ENCODE assay signal across 11 mouse cellular contexts in the genomic region with DNA sequence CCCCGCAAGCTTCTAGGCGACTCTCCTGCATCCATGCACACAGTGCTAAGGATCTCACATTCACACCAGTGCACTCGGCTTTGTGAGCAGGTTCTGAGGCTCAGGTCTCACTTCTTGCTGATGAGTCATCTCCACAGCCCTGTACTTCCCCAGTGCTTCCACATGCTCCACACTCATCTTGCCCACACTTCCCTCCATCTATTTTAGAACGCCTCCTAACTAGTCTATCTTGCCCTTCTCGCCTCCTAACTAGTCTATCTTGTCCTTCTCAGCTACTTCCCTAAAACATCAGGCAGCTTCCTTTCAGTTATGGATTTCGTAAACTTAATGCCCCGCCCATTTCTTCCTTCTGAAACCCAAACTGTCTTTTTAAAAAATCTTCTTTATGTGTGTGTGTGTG. TPM values are rescaled to one million over a fixed set of nuclear protein-coding genes. Genes with fewer than 3 reads are reported as not detected.
DNase-seq lines count a peak whose midpoint lies in the region; ATAC-seq lines count a peak whose summit lies in the region.
"Had no signal": no experiment of that assay in that cellular context is flagged by ENCODE, and none has a peak within 500 bp of the region (broad histone marks: within the 10 kb centered on the region; RNA-seq: fewer than 3 reads in every experiment).

No protein-coding gene starts in this region.

- no peak for ATAC-seq in heart, embryonic 11.5 days (replicated peaks; ENCODE audit: insufficient number of reproducible peaks, low FRiP score, low TSS enrichment)
- no peak for ATAC-seq in liver, embryonic 15.5 days (ENCODE audit: insufficient read depth)

- 77% methylated on average over 7 of the region's 7 CpGs for WGBS in heart, embryonic 10.5 days
- 81% methylated on average over 7 of the region's 7 CpGs for WGBS in heart, embryonic 11.5 days (ENCODE audit: insufficient replicate concordance)
- 45% methylated on average over 7 of the region's 7 CpGs for WGBS in liver, embryonic 15.5 days (ENCODE audit: insufficient replicate concordance)

- H3K4me1 ChIP-seq in heart, embryonic 10.5 days: peaks cover 14% of the 10 kb centered on the region; the same call in 1 of the 2 replicates
- peaks cover 8% of the 10 kb centered on the region; the same call in 1 of the 2 replicates for H3K4me1 ChIP-seq in heart, embryonic 11.5 days (ENCODE audit: control insufficient read depth, insufficient read depth, low read length)
- H3K4me1 ChIP-seq in brown adipose tissue, adult 24 weeks (ENCODE audit: control insufficient read depth, insufficient read depth, insufficient read length, low read length): no peaks in the 10 kb centered on the region
- H3K4me1 ChIP-seq in liver, embryonic 15.5 days (replicated peaks): peaks cover 98% of the 10 kb centered on the region
- H3K4me1 ChIP-seq: limb, embryonic 13.5 days had no signal

- no peaks in the 10 kb centered on the region for H3K36me3 ChIP-seq in heart, embryonic 10.5 days
- H3K36me3 ChIP-seq in heart, embryonic 11.5 days (ENCODE audit: control insufficient read depth, insufficient read depth, low read length): no peaks in the 10 kb centered on the region
- H3K36me3 ChIP-seq in liver, embryonic 15.5 days (replicated peaks): peaks cover 46% of the 10 kb centered on the region
- H3K36me3 ChIP-seq: limb, embryonic 13.5 days had no signal

- H3K4me3 ChIP-seq in heart, embryonic 10.5 days: no peak overlapping the region
- H3K4me3 ChIP-seq in heart, embryonic 11.5 days (ENCODE audit: low read depth, low read length): no peak overlapping the region
- H3K4me3 ChIP-seq in brown adipose tissue, adult 24 weeks (ENCODE audit: insufficient read depth, low read depth, low read length): no peak overlapping the region
- no peak overlapping the region for H3K4me3 ChIP-seq in liver, embryonic 15.5 days (replicated peaks)
- H3K4me3 ChIP-seq: limb, embryonic 13.5 days had no signal

- H3K27me3 ChIP-seq in heart, embryonic 10.5 days (ENCODE audit: insufficient read depth, poor library complexity, severe bottlenecking): no peaks in the 10 kb centered on the region
- no peaks in the 10 kb centered on the region for H3K27me3 ChIP-seq in heart, embryonic 11.5 days (ENCODE audit: control insufficient read depth, insufficient read depth, low read length)
- H3K27me3 ChIP-seq in liver, embryonic 15.5 days: no peaks in the 10 kb centered on the region
- H3K27me3 ChIP-seq: limb, embryonic 13.5 days had no signal

- H3K4me2 ChIP-seq in heart, embryonic 11.5 days: no peak overlapping the region
- H3K4me2 ChIP-seq in liver, embryonic 15.5 days: peak overlapping the region; percentile 32
- H3K4me2 ChIP-seq: limb, embryonic 13.5 days had no signal

- H3K9ac ChIP-seq in heart, embryonic 11.5 days (ENCODE audit: low read depth, low read length): no peak overlapping the region
- peak overlapping the region; percentile 25; the same call in 1 of the 2 replicates for H3K9ac ChIP-seq in liver, embryonic 15.5 days
- H3K9ac ChIP-seq: limb, embryonic 13.5 days had no signal

- no peak overlapping the region for H3K27ac ChIP-seq in heart, embryonic 10.5 days
- H3K27ac ChIP-seq in heart, embryonic 11.5 days (ENCODE audit: low read depth, low read length): no peak overlapping the region
- H3K27ac ChIP-seq in brown adipose tissue, adult 24 weeks (replicated peaks; ENCODE audit: low read depth, low read length): peak overlapping the region; percentile 49; the same call in 1 of the 2 replicates
- H3K27ac ChIP-seq in liver, embryonic 15.5 days (replicated peaks): peak overlapping the region; percentile 83
- H3K27ac ChIP-seq: limb, embryonic 13.5 days had no signal

- no peaks in the 10 kb centered on the region for H3K9me3 ChIP-seq in heart, embryonic 10.5 days
- H3K9me3 ChIP-seq in heart, embryonic 11.5 days (replicated peaks; ENCODE audit: control insufficient read depth, low read length): no peaks in the 10 kb centered on the region
- no peaks in the 10 kb centered on the region for H3K9me3 ChIP-seq in liver, embryonic 15.5 days (replicated peaks)
- H3K9me3 ChIP-seq: limb, embryonic 13.5 days had no signal

- DNase-seq in heart, embryonic 10.5 days (ENCODE audit: low spot score): peak; percentile 65
- DNase-seq in B cell, adult 2 months: peak; percentile 19
- DNase-seq in cerebellum, adult 9-11 months: no peak
- no peak for DNase-seq in embryo, embryonic 10.5 days (ENCODE audit: low spot score)
- DNase-seq in thymus, postnatal 10 days (ENCODE audit: low spot score in 2 of 2): no peak
- DNase-seq: gastrocnemius, postnatal 14 days; kidney, adult 11 months had no signal

RNA-seq across cellular contexts. Expression of gene Slc16a10, which starts 13.6 kb away (rescaled TPM):
- polyA plus RNA-seq in heart, embryonic 10.5 days (2016; fragmentation: Nextera tagmentation; extraction: Ambion mirVana): 15.2 and 20.7 TPM in 2 replicates
- 17.2 and 18.6 TPM in 2 replicates for polyA plus RNA-seq in heart, embryonic 11.5 days (2014; fragmentation: Nextera tagmentation; extraction: Ambion mirVana)
- 15.4 and 16.1 TPM in 2 replicates for polyA plus RNA-seq in brown adipose tissue, adult 24 weeks (2012; ENCODE audit: insufficient read depth, insufficient read length, missing spikeins)
- 79.2 and 87.6 TPM in 2 replicates for polyA plus RNA-seq in liver, embryonic 15.5 days (2015; fragmentation: Nextera tagmentation; extraction: Ambion mirVana)

Comparison
In these comparisons a context has a peak if more than half of its experiments do, and no peak if none do; other contexts are left out.
1. DNase-seq: peak in heart, embryonic 10.5 days (single experiment) and B cell, adult 2 months (2 of 2); none in cerebellum, adult 9-11 months (single experiment), embryo, embryonic 10.5 days (single experiment) and thymus, postnatal 10 days (0 of 2).
2. H3K27ac ChIP-seq: peak in brown adipose tissue, adult 24 weeks (single experiment) and liver, embryonic 15.5 days (single experiment); none in heart, embryonic 10.5 days (single experiment) and heart, embryonic 11.5 days (single experiment).